Mouse (Mus musculus) heart, embryonic 11.5 days (tissue): ENCODE measurements at regions not wholly inside any gene's neighbourhood (a gene's known extent, or its start where the extent isn't known, plus 50 kb on each side); places are given as distances from the start of the nearest gene placed in this dataset.

Experiments
- ATAC-seq: fragments of 200-750 bp; cut with Nextera tagmentation; replicated peaks from 2 replicates; pipeline ENCODE4 v1.8.0; 2017; ENCODE audit warnings: moderate library complexity; ENCODE audit not compliant: insufficient number of reproducible peaks, low FRiP score, low TSS enrichment
- H3K27ac ChIP-seq: fragments of 300-500 bp; sonication (generic); 2 replicates; pipeline ENCODE4 v1.5.1; 2014; ENCODE audit warnings: mild to moderate bottlenecking, low read depth, low read length
- H3K27me3 ChIP-seq: fragments of 300-500 bp; sonication (generic); 2 replicates; pipeline ENCODE4 v1.6.1; 2014; ENCODE audit warnings: mild to moderate bottlenecking, low read length, mixed read lengths; ENCODE audit not compliant: control insufficient read depth, insufficient read depth
- H3K36me3 ChIP-seq: fragments of 300-500 bp; sonication (generic); 2 replicates; pipeline ENCODE4 v1.6.1; 2014; ENCODE audit warnings: mild to moderate bottlenecking, low read length, moderate library complexity, mixed read lengths; ENCODE audit not compliant: control insufficient read depth, insufficient read depth
- H3K4me1 ChIP-seq: fragments of 300-500 bp; sonication (generic); 2 replicates; pipeline ENCODE4 v1.6.1; 2014; ENCODE audit warnings: low read length; ENCODE audit not compliant: control insufficient read depth, insufficient read depth
- H3K4me2 ChIP-seq: fragments of 300-500 bp; sonication (generic); 2 replicates; pipeline ENCODE4 v1.6.1; 2014; ENCODE audit warnings: mild to moderate bottlenecking, moderate library complexity
- H3K4me3 ChIP-seq: fragments of 300-500 bp; sonication (generic); 2 replicates; pipeline ENCODE4 v1.5.1; 2014; ENCODE audit warnings: low read depth, low read length
- H3K9ac ChIP-seq: fragments of 300-500 bp; sonication (generic); 2 replicates; pipeline ENCODE4 v1.6.1; 2014; ENCODE audit warnings: mild to moderate bottlenecking, low read depth, low read length, moderate library complexity
- H3K9me3 ChIP-seq: fragments of 300-500 bp; sonication (generic); replicated peaks from 2 replicates; pipeline ENCODE4 v1.6.1; 2016; ENCODE audit warnings: low read length; ENCODE audit not compliant: control insufficient read depth
- WGBS: fragments of 180-500 bp; shearing (Covaris S2); extraction: QIAGEN DNeasy Blood & Tissue Kit; methylation state at CpG from one replicate; pipeline ENCODE4 v1.1.7; 2014; ENCODE audit not compliant: insufficient replicate concordance; 5-methylcytosine and 5-hydroxymethylcytosine counted together

- Histone ChIP-seq H3K36me3 (no peaks in the 10 kb centered on the region), H3K9ac (no peak overlapping the region), H3K4me2 (no peak overlapping the region), H3K9me3 (no peaks in the 10 kb centered on the region), H3K27ac (no peak overlapping the region), H3K27me3 (no peaks in the 10 kb centered on the region), H3K4me3 (no peak overlapping the region), H3K4me1 (no peaks in the 10 kb centered on the region)
- WGBS: 57% methylated on average over 2 of the region's 2 CpGs
- ATAC-seq: no peak
Measured at GRCm38 (mm10) chr14:48836071-48836470, 162.5 kb upstream of the Otx2 start.

- 83% methylated on average over 2 of the region's 2 CpGs for WGBS
Measured at GRCm38 (mm10) chr14:48834416-48834815, 160.8 kb upstream of the Otx2 start.

GRCm38 (mm10) chr14:48826421-48826820 lies 152.8 kb upstream of the Otx2 start:
- 55% methylated on average over 5 of the region's 5 CpGs for WGBS
- H3K27me3 ChIP-seq: no peaks in the 10 kb centered on the region
- no peak overlapping the region for H3K4me3 ChIP-seq
- H3K27ac ChIP-seq: no peak overlapping the region
- H3K9ac ChIP-seq: no peak overlapping the region
- H3K36me3 ChIP-seq: no peaks in the 10 kb centered on the region
- no peaks in the 10 kb centered on the region for H3K4me1 ChIP-seq
- no peaks in the 10 kb centered on the region for H3K9me3 ChIP-seq
- no peak for ATAC-seq
- no peak overlapping the region for H3K4me2 ChIP-seq

More at GRCm38 (mm10) chr14:48834416-48834815, 160.8 kb upstream of the Otx2 start:
- no peak overlapping the region for H3K9ac ChIP-seq
- no peaks in the 10 kb centered on the region for H3K36me3 ChIP-seq
- no peak for ATAC-seq
- no peaks in the 10 kb centered on the region for H3K9me3 ChIP-seq
- no peak overlapping the region for H3K4me3 ChIP-seq
- no peaks in the 10 kb centered on the region for H3K4me1 ChIP-seq
- H3K4me2 ChIP-seq: no peak overlapping the region
- H3K27ac ChIP-seq: no peak overlapping the region
- H3K27me3 ChIP-seq: no peaks in the 10 kb centered on the region

GRCm38 (mm10) chr14:48824375-48824774 lies 150.8 kb upstream of the Otx2 start:
- Histone ChIP-seq H3K36me3 (no peaks in the 10 kb centered on the region), H3K4me3 (no peak overlapping the region), H3K4me2 (no peak overlapping the region), H3K9me3 (no peaks in the 10 kb centered on the region), H3K27ac (no peak overlapping the region), H3K9ac (no peak overlapping the region), H3K4me1 (no peaks in the 10 kb centered on the region), H3K27me3 (no peaks in the 10 kb centered on the region)
- ATAC-seq: no peak
- WGBS: 63% methylated on average over 3 of the region's 3 CpGs

GRCm38 (mm10) chr14:48815941-48816340 lies 142.3 kb upstream of the Otx2 start:
- ATAC-seq: no peak
- Histone ChIP-seq H3K4me3 (no peak overlapping the region), H3K27ac (no peak overlapping the region), H3K9me3 (no peaks in the 10 kb centered on the region), H3K27me3 (no peaks in the 10 kb centered on the region), H3K36me3 (no peaks in the 10 kb centered on the region), H3K4me1 (no peaks in the 10 kb centered on the region), H3K9ac (no peak overlapping the region), H3K4me2 (no peak overlapping the region)
- 81% methylated on average over 3 of the region's 3 CpGs for WGBS

GRCm38 (mm10) chr14:48815231-48815728 lies 141.7 kb upstream of the Otx2 start:
- H3K9ac ChIP-seq: no peak overlapping the region
- H3K9me3 ChIP-seq: no peaks in the 10 kb centered on the region
- no peaks in the 10 kb centered on the region for H3K36me3 ChIP-seq
- H3K4me1 ChIP-seq: no peaks in the 10 kb centered on the region
- no peaks in the 10 kb centered on the region for H3K27me3 ChIP-seq
- H3K4me3 ChIP-seq: no peak overlapping the region
- no peak overlapping the region for H3K27ac ChIP-seq
- no peak for ATAC-seq
- H3K4me2 ChIP-seq: no peak overlapping the region
- WGBS: 71% methylated on average over 8 of the region's 8 CpGs

- Histone ChIP-seq H3K4me2 (no peak overlapping the region), H3K27ac (no peak overlapping the region), H3K9me3 (no peaks in the 10 kb centered on the region), H3K9ac (no peak overlapping the region), H3K36me3 (no peaks in the 10 kb centered on the region), H3K27me3 (no peaks in the 10 kb centered on the region), H3K4me1 (no peaks in the 10 kb centered on the region), H3K4me3 (no peak overlapping the region)
- no peak for ATAC-seq
- 81% methylated on average over 11 of the region's 11 CpGs for WGBS
Measured at GRCm38 (mm10) chr14:48812741-48813495, 139.3 kb upstream of the Otx2 start.

- Histone ChIP-seq H3K4me3 (no peak overlapping the region), H3K4me1 (no peaks in the 10 kb centered on the region), H3K36me3 (no peaks in the 10 kb centered on the region), H3K27me3 (no peaks in the 10 kb centered on the region), H3K4me2 (no peak overlapping the region), H3K9me3 (no peaks in the 10 kb centered on the region), H3K9ac (no peak overlapping the region), H3K27ac (no peak overlapping the region)
- no peak for ATAC-seq
- 81% methylated on average over 4 of the region's 4 CpGs for WGBS
Measured at GRCm38 (mm10) chr14:48804098-48804497, 130.5 kb upstream of the Otx2 start.

GRCm38 (mm10) chr14:48801283-48801682 lies 127.7 kb upstream of the Otx2 start:
- Histone ChIP-seq H3K4me1 (no peaks in the 10 kb centered on the region), H3K4me2 (peak overlapping the region; percentile 31; the same call in 1 of the 2 replicates), H3K4me3 (no peak overlapping the region), H3K9ac (no peak overlapping the region), H3K9me3 (no peaks in the 10 kb centered on the region), H3K36me3 (no peaks in the 10 kb centered on the region), H3K27me3 (no peaks in the 10 kb centered on the region), H3K27ac (no peak overlapping the region)
- ATAC-seq: no peak
- 49% methylated on average over 14 of the region's 14 CpGs for WGBS
